Mouse (Mus musculus) liver, embryonic 14.5 days (tissue): ENCODE measurements around the gene Poldip2. TPM values are rescaled to one million over a fixed set of nuclear protein-coding genes. Genes with fewer than 3 reads are reported as not detected.

Experiments used
- ATAC-seq: fragments of 200-750 bp; cut with Nextera tagmentation; 2 replicates; pipeline ENCODE4 v1.8.0; 2017; ENCODE audit warnings: moderate number of reproducible peaks, mild to moderate bottlenecking, moderate library complexity; ENCODE audit not compliant: insufficient read depth
- DNase-seq, 3 experiments: peaks; one replicate each; pipeline ENCODE4 v3.0.0-alpha.2; 2012 to 2013; ENCODE audit warnings: low read depth in 3 of 3, low spot score in 3 of 3
- H3K27ac ChIP-seq: fragments of 300-500 bp; sonication (generic); 2 replicates; pipeline ENCODE4 v1.5.1; 2014; ENCODE audit warnings: moderate library complexity, mild to moderate bottlenecking, control low read depth, inconsistent platforms
- H3K27me3 ChIP-seq: fragments of 300-500 bp; sonication (generic); 2 replicates; pipeline ENCODE4 v1.6.1; 2014; ENCODE audit warnings: mild to moderate bottlenecking, low read length, moderate library complexity; ENCODE audit not compliant: control insufficient read depth, insufficient read depth
- H3K36me3 ChIP-seq: fragments of 300-500 bp; sonication (generic); replicated peaks from 2 replicates; pipeline ENCODE4 v1.6.1; 2014; ENCODE audit warnings: low read depth; ENCODE audit not compliant: control insufficient read depth, insufficient read depth
- H3K4me1 ChIP-seq, 2 experiments: fragments of 200-500 bp in 1 of 2; fragments of 300-500 bp in 1 of 2; sonication (generic) in 1 of 2; replicated peaks; 2 replicates each; pipeline ENCODE4 v1.6.1; 2012 to 2014; ENCODE audit warnings: antibody characterized with exemption in 1 of 2, inconsistent platforms in 1 of 2, low read length in 1 of 2; ENCODE audit not compliant: control insufficient read depth in 2 of 2, insufficient read depth in 2 of 2
- H3K4me2 ChIP-seq: fragments of 300-500 bp; sonication (generic); 2 replicates; pipeline ENCODE4 v1.6.1; 2014; ENCODE audit warnings: low read depth, mild to moderate bottlenecking, control low read depth, moderate library complexity
- H3K4me3 ChIP-seq, 2 experiments: fragments of 200-500 bp in 1 of 2; fragments of 300-500 bp in 1 of 2; sonication (generic) in 1 of 2; 2 replicates each; pipeline ENCODE4 v1.5.1; 2012 to 2014; ENCODE audit warnings: low read depth in 2 of 2, low read length in 2 of 2, mild to moderate bottlenecking in 2 of 2, control low read depth in 1 of 2, inconsistent platforms in 1 of 2, moderate library complexity in 1 of 2; ENCODE audit not compliant: insufficient read depth in 1 of 2
- H3K9ac ChIP-seq: fragments of 300-500 bp; sonication (generic); replicated peaks from 2 replicates; pipeline ENCODE4 v1.6.1; 2014; ENCODE audit warnings: mild to moderate bottlenecking, control low read depth, moderate library complexity
- H3K9me3 ChIP-seq: fragments of 300-500 bp; sonication (generic); 2 replicates; pipeline ENCODE4 v1.6.1; 2016; ENCODE audit warnings: low read length, mixed read lengths; ENCODE audit not compliant: control insufficient read depth
- CTCF ChIP-seq: IDR thresholded peaks from 2 replicates; pipeline ENCODE4 v1.5.1; 2016; ENCODE audit warnings: antibody characterized with exemption, low read depth, control low read depth
- EP300 ChIP-seq: IDR thresholded peaks from 2 replicates; pipeline ENCODE4 v1.6.1; 2016; ENCODE audit warnings: antibody characterized with exemption, low read depth
- WGBS: fragments of 180-500 bp; shearing (Covaris S2); extraction: QIAGEN DNeasy Blood & Tissue Kit; methylation state at CpG from one replicate; pipeline ENCODE4 v1.1.7; 2014; ENCODE audit not compliant: insufficient replicate concordance; 5-methylcytosine and 5-hydroxymethylcytosine counted together
- polyA plus RNA-seq, 2 experiments: library from polyadenylated mRNA; depleted of rRNA in 1 of 2; stranded (reverse) in 1 of 2; unstranded in 1 of 2; fragments of >200 nt; fragmentation: Nextera tagmentation in 1 of 2; extraction: Ambion mirVana in 1 of 2; gene quantifications; 2 replicates each; pipeline versions ENCODE4 v1.2.1 to v1.2.3; 2012 to 2014

Gene Poldip2
- polyA plus RNA-seq, 2 experiments, result 28.2 to 57.2 TPM

GRCm38 (mm10) chr11:78560447-78560846 lies 48.5 kb downstream of the Poldip2 start:
- no peak for DNase-seq
- Histone ChIP-seq H3K4me3 (no peak overlapping the region), H3K27me3 (no peaks in the 10 kb centered on the region), H3K27ac (no peak overlapping the region), H3K9me3 (no peaks in the 10 kb centered on the region), H3K36me3 (no peaks in the 10 kb centered on the region), H3K4me2 (no peak overlapping the region), H3K9ac (no peak overlapping the region), H3K4me1 (peaks cover 0 to 12% of the 10 kb centered on the region in 2 experiments; a peak in 2 of 4 replicates)
- WGBS, result 5% methylated on average over 4 of the region's 4 CpGs
- ATAC-seq, result no peak
- TF ChIP-seq CTCF, result peak; percentile 84
- no peak for TF ChIP-seq EP300

- 28% methylated on average over 6 of the region's 6 CpGs for WGBS
- H3K9ac ChIP-seq, result no peak overlapping the region
- TF ChIP-seq CTCF (no peak), EP300 (no peak)
- no peak for DNase-seq
- H3K4me3 ChIP-seq, result no peak overlapping the region
- no peak overlapping the region for H3K27ac ChIP-seq
- 0 out of 2 replicates have a peak, but pooled peaks have one; percentile 31 for ATAC-seq
- H3K36me3 ChIP-seq, result no peaks in the 10 kb centered on the region
- H3K9me3 ChIP-seq, result no peaks in the 10 kb centered on the region
- H3K4me1 ChIP-seq, result peaks cover 0 to 7% of the 10 kb centered on the region in 2 experiments; a peak in 2 of 4 replicates
- no peak overlapping the region for H3K4me2 ChIP-seq
- no peaks in the 10 kb centered on the region for H3K27me3 ChIP-seq
Measured at GRCm38 (mm10) chr11:78566775-78567174, 54.8 kb downstream of the Poldip2 start.

GRCm38 (mm10) chr11:78567614-78568013 lies 55.6 kb downstream of the Poldip2 start:
- ATAC-seq, result no peak
- peaks cover 0 to 7% of the 10 kb centered on the region in 2 experiments; a peak in 2 of 4 replicates for H3K4me1 ChIP-seq
- H3K27ac ChIP-seq, result no peak overlapping the region
- no peaks in the 10 kb centered on the region for H3K36me3 ChIP-seq
- DNase-seq, result no peak
- TF ChIP-seq CTCF (no peak), EP300 (no peak)
- no peak overlapping the region for H3K4me3 ChIP-seq
- 65% methylated on average over 6 of the region's 6 CpGs for WGBS
- H3K4me2 ChIP-seq, result no peak overlapping the region
- H3K27me3 ChIP-seq, result no peaks in the 10 kb centered on the region
- H3K9ac ChIP-seq, result no peak overlapping the region
- no peaks in the 10 kb centered on the region for H3K9me3 ChIP-seq

GRCm38 (mm10) chr11:78568827-78569226 lies 56.8 kb downstream of the Poldip2 start:
- ATAC-seq (no peak), DNase-seq (no peak)
- H3K36me3 ChIP-seq, result no peaks in the 10 kb centered on the region
- H3K9ac ChIP-seq, result no peak overlapping the region
- 78% methylated on average over 10 of the region's 10 CpGs for WGBS
- H3K4me1 ChIP-seq, result peaks cover 0 to 7% of the 10 kb centered on the region in 2 experiments; a peak in 2 of 4 replicates
- no peak overlapping the region for H3K4me3 ChIP-seq
- H3K4me2 ChIP-seq, result no peak overlapping the region
- H3K27me3 ChIP-seq, result no peaks in the 10 kb centered on the region
- H3K9me3 ChIP-seq, result no peaks in the 10 kb centered on the region
- TF ChIP-seq EP300, result no peak
- TF ChIP-seq CTCF, result no peak
- no peak overlapping the region for H3K27ac ChIP-seq

- H3K27ac ChIP-seq, result no peak overlapping the region
- H3K9me3 ChIP-seq, result no peaks in the 10 kb centered on the region
- no peaks in the 10 kb centered on the region for H3K27me3 ChIP-seq
- TF ChIP-seq CTCF (no peak), EP300 (no peak)
- no peak overlapping the region for H3K9ac ChIP-seq
- no peak overlapping the region for H3K4me3 ChIP-seq
- no peak overlapping the region for H3K4me2 ChIP-seq
- no peaks in the 10 kb centered on the region for H3K36me3 ChIP-seq
- no peak for ATAC-seq
- 35% methylated on average over 3 of the region's 3 CpGs for WGBS
- no peak for DNase-seq
- peaks cover 0 to 9% of the 10 kb centered on the region in 2 experiments; a peak in 2 of 4 replicates for H3K4me1 ChIP-seq
Measured at GRCm38 (mm10) chr11:78569806-78570205, 57.8 kb downstream of the Poldip2 start.
